Mouse (Mus musculus) liver, embryonic 16.5 days (tissue): ENCODE results near the gene Gpatch8. TPM values are rescaled to one million over a fixed set of nuclear protein-coding genes. Genes with fewer than 3 reads are reported as not detected.

Source experiments
- ATAC-seq: fragments of 200-750 bp; cut with Nextera tagmentation; 2 replicates; pipeline ENCODE4 v1.8.0; 2017; ENCODE audit warnings: low read depth, mild to moderate bottlenecking, moderate number of reproducible peaks, moderate library complexity
- H3K27ac ChIP-seq: fragments of 300-500 bp; sonication (generic); 2 replicates; pipeline ENCODE4 v1.5.1; 2014; ENCODE audit warnings: mild to moderate bottlenecking, low read length
- H3K27me3 ChIP-seq: fragments of 300-500 bp; sonication (generic); 2 replicates; pipeline ENCODE4 v1.6.1; 2014; ENCODE audit warnings: low read depth, low read length, mixed read lengths; ENCODE audit not compliant: control insufficient read depth, insufficient read depth
- H3K36me3 ChIP-seq: fragments of 300-500 bp; sonication (generic); 2 replicates; pipeline ENCODE4 v1.6.1; 2014; ENCODE audit warnings: mild to moderate bottlenecking; ENCODE audit not compliant: control insufficient read depth, insufficient read depth
- H3K4me1 ChIP-seq: fragments of 300-500 bp; sonication (generic); 2 replicates; pipeline ENCODE4 v1.6.1; 2014; ENCODE audit warnings: low read depth, low read length, mixed read lengths; ENCODE audit not compliant: control insufficient read depth
- H3K4me2 ChIP-seq: fragments of 300-500 bp; sonication (generic); 2 replicates; pipeline ENCODE4 v1.6.1; 2014; ENCODE audit warnings: low read depth, low read length, mixed read lengths
- H3K4me3 ChIP-seq: fragments of 300-500 bp; sonication (generic); 2 replicates; pipeline ENCODE4 v1.5.1; 2014; ENCODE audit warnings: low read depth, mild to moderate bottlenecking, low read length
- H3K9ac ChIP-seq: fragments of 300-500 bp; sonication (generic); 2 replicates; pipeline ENCODE4 v1.6.1; 2014; ENCODE audit warnings: low read depth, low read length
- H3K9me3 ChIP-seq: fragments of 300-500 bp; sonication (generic); replicated peaks from 2 replicates; pipeline ENCODE4 v1.6.1; 2016; ENCODE audit warnings: low read length; ENCODE audit not compliant: control insufficient read depth
- WGBS: fragments of 180-500 bp; shearing (Covaris S2); extraction: QIAGEN DNeasy Blood & Tissue Kit; methylation state at CpG from one replicate; pipeline ENCODE4 v1.1.7; 2014; ENCODE audit not compliant: insufficient replicate concordance; 5-methylcytosine and 5-hydroxymethylcytosine counted together
- polyA plus RNA-seq: library from polyadenylated mRNA; unstranded; fragments of >200 nt; fragmentation: Nextera tagmentation; extraction: Ambion mirVana; gene quantifications from 2 replicates; pipeline ENCODE4 v1.2.1, GENCODE M21; 2015

Gpatch8 gene
- polyA plus RNA-seq, 1 experiment from 2014 or later = 18.6 TPM

DNA sequence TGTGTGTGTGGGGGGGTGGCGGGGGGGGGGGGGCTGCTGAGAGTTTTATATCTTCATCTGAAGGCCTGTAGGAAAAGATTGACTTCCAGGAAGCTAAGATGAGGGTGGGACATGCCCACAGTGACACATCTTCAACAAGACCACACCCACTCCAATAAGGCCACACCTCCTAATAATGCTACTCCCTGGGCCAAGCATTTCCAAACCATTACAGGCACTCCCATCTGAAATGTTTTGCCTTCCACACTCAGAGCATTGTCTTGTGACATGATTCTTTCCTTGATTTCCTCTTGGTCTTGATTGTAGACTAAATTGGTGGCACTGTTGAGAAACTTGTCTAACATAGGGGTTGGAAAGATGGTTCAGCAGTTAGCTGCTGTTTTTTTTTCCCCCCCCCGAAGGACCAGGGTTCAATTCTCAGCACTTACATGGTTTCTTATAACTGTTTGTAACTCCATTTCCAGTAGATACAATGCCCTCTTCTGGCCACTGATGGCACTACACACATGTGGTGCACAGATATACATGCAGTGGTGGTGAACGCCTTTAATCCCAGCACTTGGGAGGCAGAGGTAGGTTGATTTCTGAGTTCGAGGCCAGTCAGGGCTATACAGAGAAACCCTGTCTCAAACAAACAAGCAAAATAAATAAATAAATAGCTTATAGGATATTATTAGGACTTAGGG is 30.4 kb upstream of the Gpatch8 start:
- 68% methylated on average over 4 of the region's 4 CpGs for WGBS
- no peak overlapping the region for H3K4me3 ChIP-seq
- no peaks in the 10 kb centered on the region for H3K4me1 ChIP-seq
- H3K9ac ChIP-seq = no peak overlapping the region
- H3K27me3 ChIP-seq = peaks cover 6% of the 10 kb centered on the region
- H3K36me3 ChIP-seq = no peaks in the 10 kb centered on the region
- H3K9me3 ChIP-seq = no peaks in the 10 kb centered on the region
- H3K27ac ChIP-seq = no peak overlapping the region
- ATAC-seq = no peak
- H3K4me2 ChIP-seq = no peak overlapping the region

DNA sequence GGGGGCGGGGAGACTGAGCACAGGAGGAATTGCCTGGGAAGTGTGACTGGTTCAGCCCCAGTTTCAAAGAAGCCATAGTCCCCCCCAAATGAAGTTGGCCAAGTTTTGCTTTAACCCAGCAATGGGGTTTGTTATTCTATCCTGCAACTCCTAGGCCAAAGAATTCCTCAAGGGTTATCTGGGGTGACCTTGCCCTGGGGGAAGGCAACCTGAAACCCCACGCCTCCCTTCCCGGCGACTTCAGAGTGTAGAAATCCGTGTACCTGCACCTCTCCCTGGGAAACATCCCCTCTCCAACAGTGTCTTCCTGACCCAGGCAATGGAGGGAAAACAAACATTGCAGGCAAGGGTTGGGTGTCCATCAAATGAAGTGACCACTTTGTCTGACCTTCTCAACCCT is 26.5 kb upstream of the Gpatch8 start:
- no peak overlapping the region for H3K9ac ChIP-seq

DNA sequence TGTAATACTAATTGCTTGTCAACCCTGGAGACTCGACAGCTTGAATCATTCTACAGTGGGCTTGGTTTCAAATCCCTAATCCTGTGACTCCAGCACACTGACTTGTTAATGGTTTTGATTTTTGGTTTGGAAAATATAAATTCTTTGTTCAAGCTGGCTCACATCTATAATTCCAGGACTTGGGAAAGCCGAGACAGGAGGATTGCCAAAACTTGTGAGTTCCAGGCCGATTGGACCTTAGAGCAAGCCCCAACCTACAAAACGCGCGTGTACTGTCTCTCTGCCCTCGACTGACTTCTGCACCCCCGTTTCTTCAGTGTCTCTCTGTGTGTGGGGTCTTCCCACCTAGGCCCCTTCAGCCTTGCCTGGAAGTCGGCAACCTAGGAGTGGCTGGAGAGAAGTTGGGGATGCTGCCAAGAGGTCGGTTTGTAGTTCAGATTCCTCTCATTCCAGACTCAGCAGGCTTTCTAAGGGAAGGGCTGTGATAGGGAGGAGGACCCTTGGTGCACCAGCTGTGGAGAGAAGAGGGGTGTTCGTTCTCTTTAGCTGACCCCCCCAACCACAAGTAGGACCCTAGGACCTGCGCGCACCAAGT is 25.9 kb upstream of the Gpatch8 start:
- no peaks in the 10 kb centered on the region for H3K9me3 ChIP-seq

More for the DNA sequence above, 26.5 kb upstream of the Gpatch8 start:
- no peaks in the 10 kb centered on the region for H3K36me3 ChIP-seq
- H3K4me2 ChIP-seq = no peak overlapping the region
- H3K27ac ChIP-seq = no peak overlapping the region
- H3K9me3 ChIP-seq = no peaks in the 10 kb centered on the region
- H3K27me3 ChIP-seq = peaks cover 19% of the 10 kb centered on the region
- no peak overlapping the region for H3K4me3 ChIP-seq
- ATAC-seq = no peak
- WGBS = 25% methylated on average over 5 of the region's 5 CpGs
- H3K4me1 ChIP-seq = no peaks in the 10 kb centered on the region; the same call in 1 of the 2 replicates

DNA sequence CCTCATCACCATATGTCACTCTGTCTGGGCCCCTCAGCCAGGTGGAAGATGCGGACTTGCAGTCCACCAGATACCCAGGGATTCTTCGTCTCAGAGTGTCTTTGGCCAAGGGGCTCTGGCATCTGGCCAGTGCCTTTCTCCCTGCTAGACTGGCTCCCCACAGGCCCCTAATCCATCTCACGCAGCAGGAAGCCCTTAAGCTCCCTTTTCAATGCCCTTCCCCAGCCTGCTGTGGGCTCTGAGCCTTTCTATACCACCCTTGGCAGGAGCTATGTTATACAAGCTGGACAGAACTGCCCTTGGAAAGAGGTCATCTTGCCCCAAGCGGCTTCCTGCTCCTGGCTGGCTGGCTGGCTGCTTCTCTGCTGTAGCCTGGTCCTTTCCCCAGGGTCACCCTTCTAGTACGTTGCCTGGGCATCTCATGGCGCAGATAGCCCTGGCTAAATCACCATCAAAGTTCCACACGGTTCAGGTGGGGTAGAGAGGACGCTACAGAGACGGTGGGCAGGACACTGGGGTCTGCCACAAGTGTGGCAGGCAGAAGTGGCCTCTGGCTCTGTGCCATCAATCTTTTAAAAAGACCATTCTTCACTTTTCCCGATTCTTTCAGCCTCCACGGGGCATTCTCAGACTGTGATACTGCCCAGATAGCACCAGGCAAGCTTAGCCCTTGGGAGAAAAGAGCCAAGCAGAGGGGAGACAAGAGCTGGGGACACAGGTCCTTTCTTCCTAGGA is 25.3 kb upstream of the Gpatch8 start:
- no peak for ATAC-seq
- H3K4me2 ChIP-seq = no peak overlapping the region
- H3K4me1 ChIP-seq = no peaks in the 10 kb centered on the region; the same call in 1 of the 2 replicates
- H3K9me3 ChIP-seq = no peaks in the 10 kb centered on the region
- no peaks in the 10 kb centered on the region for H3K36me3 ChIP-seq
- 30% methylated on average over 11 of the region's 11 CpGs for WGBS
- peaks cover 19% of the 10 kb centered on the region for H3K27me3 ChIP-seq
- no peak overlapping the region for H3K9ac ChIP-seq
- H3K4me3 ChIP-seq = no peak overlapping the region
- no peak overlapping the region for H3K27ac ChIP-seq

More for the DNA sequence above, 25.9 kb upstream of the Gpatch8 start:
- Histone ChIP-seq H3K4me1 (no peaks in the 10 kb centered on the region; the same call in 1 of the 2 replicates), H3K27me3 (peaks cover 19% of the 10 kb centered on the region), H3K4me3 (no peak overlapping the region), H3K27ac (no peak overlapping the region), H3K36me3 (no peaks in the 10 kb centered on the region), H3K4me2 (no peak overlapping the region), H3K9ac (no peak overlapping the region)
- WGBS = 34% methylated on average over 13 of the region's 13 CpGs
- no peak for ATAC-seq

DNA sequence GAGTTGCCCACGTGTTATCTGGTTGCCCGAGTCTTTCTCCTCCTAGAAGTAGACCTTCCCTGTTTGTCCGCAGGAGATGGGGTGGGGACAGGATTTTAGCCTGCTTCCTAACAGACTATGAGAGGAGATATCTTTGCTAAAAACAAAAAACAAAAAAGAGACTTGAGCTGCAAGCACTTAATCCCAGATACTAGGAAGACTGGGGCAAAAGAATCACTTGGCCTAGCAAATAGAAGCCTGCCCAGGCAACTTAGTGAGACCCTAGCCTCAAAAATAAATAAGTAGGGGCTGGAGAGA is 23.8 kb upstream of the Gpatch8 start:
- no peak overlapping the region for H3K27ac ChIP-seq

DNA sequence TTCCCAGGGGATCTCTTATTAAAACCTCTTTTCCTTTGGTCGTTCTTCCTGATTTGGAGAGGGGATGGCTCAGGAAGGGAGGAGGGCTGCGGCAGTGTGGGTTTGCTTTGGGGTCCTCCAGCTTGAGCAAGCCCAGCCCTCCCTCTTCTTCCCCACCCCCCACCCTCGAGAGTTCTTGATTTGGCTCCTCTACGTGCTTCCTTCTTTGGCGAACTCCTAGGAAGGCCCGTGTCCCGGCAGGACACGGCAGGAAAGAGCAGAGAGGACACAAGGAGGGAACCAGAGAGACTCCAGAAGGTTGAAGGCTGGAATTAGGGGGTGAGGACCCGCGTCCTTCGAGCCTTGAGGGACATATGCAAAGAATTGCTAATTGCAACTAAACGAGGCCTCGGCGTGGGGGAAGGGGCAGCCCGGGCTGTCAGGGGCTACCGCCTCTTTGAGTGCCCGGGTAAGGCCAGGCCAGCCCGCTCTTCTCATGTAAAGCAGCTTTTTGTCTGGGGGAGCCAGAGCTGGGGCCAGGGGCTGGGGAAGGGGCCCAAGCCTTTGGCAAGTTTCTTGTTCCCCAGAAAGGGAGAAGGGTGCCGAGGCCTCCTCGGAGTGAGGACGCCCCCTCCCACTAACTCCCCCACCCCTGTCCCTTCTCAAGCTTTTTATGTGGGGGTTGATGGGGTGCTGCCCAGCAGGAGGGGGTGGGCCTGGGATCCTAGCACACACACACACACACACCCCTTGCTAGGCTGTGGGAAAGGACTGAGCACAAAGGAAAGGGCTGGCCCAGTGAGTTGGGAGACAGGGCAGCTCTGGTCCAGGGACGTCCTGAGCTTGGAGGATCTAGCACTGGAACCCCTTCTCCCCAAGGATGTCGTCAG is 23.2 kb upstream of the Gpatch8 start, which contains the start of gene Gm11627:
Gm11627 (minus strand) TSS at position 297 of the 869 bp plus-strand sequence.
- Histone ChIP-seq H3K9me3 (no peaks in the 10 kb centered on the region), H3K4me3 (peak within 1 kb of the TSS; percentile 26; the same call in 1 of the 2 replicates), H3K36me3 (no peaks in the 10 kb centered on the region), H3K4me1 (no peaks in the 10 kb centered on the region; the same call in 1 of the 2 replicates), H3K27me3 (peaks cover 19% of the 10 kb centered on the region), H3K9ac (no peak within 1 kb of the TSS), H3K27ac (no peak within 1 kb of the TSS), H3K4me2 (peak within 1 kb of the TSS; percentile 47)
- no peak for ATAC-seq
- 23% methylated on average over 23 of the region's 23 CpGs for WGBS

More for the DNA sequence above, 23.8 kb upstream of the Gpatch8 start:
- no peaks in the 10 kb centered on the region for H3K36me3 ChIP-seq
- H3K27me3 ChIP-seq = peaks cover 19% of the 10 kb centered on the region
- H3K4me2 ChIP-seq = no peak overlapping the region
- no peak overlapping the region for H3K4me3 ChIP-seq
- no peaks in the 10 kb centered on the region for H3K9me3 ChIP-seq
- no peak overlapping the region for H3K9ac ChIP-seq
- WGBS = 35% methylated on average over 3 of the region's 3 CpGs
- H3K4me1 ChIP-seq = no peaks in the 10 kb centered on the region; the same call in 1 of the 2 replicates
- ATAC-seq = no peak

DNA sequence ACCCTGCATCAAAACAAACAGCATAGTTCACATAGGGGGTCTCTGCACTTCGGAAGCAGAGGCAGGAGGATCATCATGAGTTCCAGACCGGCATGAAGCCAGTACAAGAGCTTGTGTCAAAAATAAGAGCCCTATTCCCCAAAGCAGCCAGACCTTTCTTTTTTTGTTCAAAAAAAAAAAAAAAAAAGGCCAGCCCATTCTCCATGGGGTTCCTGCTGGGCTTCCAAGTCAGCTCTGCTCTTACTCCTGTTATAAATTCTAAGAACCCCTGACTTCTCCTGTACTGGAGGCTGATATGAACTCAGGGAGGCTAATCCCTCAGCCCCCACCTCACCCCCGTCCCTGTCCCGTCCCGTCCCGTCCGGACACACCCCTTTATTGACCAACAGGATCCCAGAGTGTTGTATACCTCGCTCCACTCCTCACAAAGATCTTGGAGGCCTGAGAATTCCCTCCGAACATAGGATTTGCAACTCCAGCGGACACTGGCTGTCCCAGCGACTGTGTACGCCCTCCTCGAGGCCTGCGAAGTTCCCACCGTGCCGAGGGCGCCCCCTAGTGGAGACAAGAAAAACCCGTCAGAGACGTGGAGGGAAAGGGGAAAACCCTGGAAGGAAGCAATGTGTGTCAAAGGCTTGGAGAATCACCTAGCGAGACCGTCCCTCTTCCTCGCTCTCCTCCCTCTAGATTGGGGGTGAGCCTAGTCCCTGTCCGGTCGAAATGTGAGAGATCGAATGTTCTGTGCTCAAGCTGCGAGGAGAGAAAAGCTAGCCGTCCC is 22.3 kb upstream of the Gpatch8 start:
- H3K9ac ChIP-seq = no peak overlapping the region
- WGBS = 6% methylated on average over 27 of the region's 27 CpGs

More for the DNA sequence above, 22.3 kb upstream of the Gpatch8 start:
- Histone ChIP-seq H3K27ac (no peak overlapping the region), H3K9me3 (no peaks in the 10 kb centered on the region), H3K4me1 (no peaks in the 10 kb centered on the region; the same call in 1 of the 2 replicates), H3K4me2 (peak overlapping the region; percentile 47), H3K36me3 (no peaks in the 10 kb centered on the region), H3K4me3 (peak overlapping the region; percentile 26; the same call in 1 of the 2 replicates), H3K27me3 (peaks cover 19% of the 10 kb centered on the region)
- peak; percentile 37; the same call in 1 of the 2 replicates for ATAC-seq
